Mouse (Mus musculus): ENCODE results near the gene Hydin. TPM values are rescaled to one million over a fixed set of nuclear protein-coding genes. Genes with fewer than 3 reads are reported as not detected.
A peak's percentile ranks its signal among the peaks of the same experiment; 100 is the strongest.

Hydin gene
- total RNA-seq, 2 experiments from 2014 or later: 0.11 TPM; not detected in 1

DNA sequence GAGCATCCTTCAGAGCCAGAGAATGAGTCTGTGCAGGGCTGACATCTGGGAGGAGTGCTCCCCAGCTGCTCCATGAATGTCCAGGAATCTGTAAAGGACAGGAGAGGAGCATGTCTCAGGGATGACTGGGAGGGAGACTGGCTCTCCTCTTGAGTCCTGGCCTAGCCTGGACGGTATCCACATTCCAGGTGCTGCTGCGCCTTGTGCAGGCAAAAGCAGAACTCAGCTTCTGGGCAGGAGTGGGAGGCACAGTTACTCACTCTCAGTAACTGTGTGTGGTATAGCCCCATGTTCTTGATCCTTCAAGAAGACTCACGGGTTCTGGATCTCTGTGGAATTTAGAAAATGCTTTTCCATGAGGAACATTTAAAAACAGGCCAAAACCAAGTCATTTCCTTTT is 363.3 kb downstream of the Hydin start:
- ATAC-seq (ENCODE audit: poor library complexity, severe bottlenecking): no peak

DNA sequence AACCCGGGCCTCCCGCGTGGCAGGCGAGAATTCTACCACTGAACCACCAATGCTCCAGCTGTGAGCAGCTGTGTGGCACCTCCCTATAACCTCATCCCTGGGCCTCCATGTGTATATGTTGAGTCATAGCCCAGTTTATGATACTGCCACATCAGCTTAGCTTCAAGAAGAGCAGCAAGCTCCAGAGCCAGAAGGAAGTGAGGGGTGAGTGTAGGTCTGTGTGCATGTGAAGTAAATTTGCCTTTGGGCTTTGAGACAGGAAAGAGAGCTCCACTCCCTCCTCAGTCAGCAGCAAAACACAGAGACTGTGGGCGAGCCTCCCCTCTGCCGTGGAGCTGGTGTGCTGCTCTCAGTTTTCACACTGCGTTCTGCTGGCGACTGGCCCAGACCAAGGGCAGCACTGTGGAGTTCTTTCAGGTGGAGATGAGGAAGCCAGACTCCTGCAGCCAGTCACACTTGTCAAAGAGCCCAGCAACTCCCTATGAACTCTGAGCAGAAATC is 363.8 kb downstream of the Hydin start:
- no peak for ATAC-seq (ENCODE audit: poor library complexity, severe bottlenecking)

DNA sequence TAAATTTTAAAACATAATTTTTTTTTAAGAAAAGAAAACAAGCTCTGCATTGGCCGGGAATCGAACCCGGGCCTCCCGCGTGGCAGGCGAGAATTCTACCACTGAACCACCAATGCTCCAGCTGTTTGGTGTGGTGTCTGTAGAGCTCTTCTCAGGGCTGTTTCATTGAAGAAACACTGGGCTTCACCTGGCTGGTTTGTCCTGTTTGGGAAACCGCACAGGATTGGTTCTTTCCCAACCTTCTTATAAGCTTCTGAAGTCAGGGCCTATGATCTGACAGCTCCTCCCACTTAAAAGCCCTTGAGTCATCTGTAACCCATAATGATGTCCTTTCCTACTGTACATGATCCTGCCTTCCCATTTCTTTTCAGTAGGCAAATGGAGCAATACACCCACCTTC is 364.4 kb downstream of the Hydin start:
- ATAC-seq (ENCODE audit: poor library complexity, severe bottlenecking): no peak

DNA sequence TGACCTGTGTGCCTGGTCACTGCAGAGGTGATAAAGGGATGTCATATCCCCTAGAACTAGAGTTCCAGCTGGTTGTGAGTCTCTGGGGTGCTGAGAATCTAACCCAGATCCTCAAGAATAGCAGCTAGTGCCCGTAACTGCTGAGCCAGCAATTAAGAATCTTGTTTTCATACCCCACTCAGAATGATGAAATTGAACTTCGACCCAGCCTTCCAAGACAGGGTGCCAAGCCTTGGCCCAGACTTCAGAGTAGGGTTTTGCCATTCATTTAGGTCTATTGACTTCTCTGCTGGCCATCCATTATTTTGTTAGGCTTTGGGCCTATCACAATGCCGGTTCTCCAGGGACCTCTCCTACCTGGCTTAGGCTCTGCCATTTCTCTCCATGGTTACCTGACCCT is 367.0 kb downstream of the Hydin start:
- no peak for ATAC-seq (ENCODE audit: poor library complexity, severe bottlenecking)

DNA sequence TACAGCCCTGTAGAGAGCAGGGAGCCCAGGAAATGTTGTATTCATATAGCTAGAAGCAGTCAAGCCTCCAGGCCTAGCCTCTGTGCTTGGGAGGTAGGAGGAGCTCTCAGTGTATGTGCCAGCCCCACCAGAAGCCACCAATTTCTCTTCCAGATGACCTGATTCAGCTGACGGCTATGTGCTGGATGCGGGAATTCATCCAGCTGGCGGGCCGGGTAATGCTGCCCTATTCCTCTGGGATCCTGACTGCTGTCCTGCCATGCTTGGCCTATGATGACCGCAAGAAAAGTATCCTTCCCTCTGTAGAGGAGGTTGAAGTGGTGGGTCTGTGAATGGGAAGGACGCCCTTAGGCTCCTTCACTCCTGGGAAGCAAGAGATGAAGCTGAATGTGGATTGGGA is 369.4 kb downstream of the Hydin start:
- ATAC-seq (ENCODE audit: poor library complexity, severe bottlenecking): no peak

DNA sequence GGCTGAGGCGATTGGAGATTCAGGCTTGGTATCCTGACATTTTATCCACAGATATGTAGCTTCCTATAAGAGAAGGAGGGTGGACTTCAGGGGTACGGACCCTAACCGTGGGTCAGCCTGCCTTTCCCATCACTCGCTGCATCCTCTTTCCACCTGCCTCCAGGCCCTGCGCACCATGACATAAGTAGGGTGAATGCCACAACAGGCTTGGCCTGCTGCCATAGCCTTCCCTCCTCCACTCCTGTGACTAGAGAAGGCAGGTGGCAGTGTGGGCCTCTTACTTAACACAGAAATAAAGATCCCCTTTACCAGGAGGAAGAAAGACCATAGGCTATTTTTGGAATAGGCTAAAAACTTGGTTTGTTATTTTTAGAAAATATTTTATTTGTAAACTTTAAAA is 375.6 kb downstream of the Hydin start:
- ATAC-seq (ENCODE audit: poor library complexity, severe bottlenecking): no peak

DNA sequence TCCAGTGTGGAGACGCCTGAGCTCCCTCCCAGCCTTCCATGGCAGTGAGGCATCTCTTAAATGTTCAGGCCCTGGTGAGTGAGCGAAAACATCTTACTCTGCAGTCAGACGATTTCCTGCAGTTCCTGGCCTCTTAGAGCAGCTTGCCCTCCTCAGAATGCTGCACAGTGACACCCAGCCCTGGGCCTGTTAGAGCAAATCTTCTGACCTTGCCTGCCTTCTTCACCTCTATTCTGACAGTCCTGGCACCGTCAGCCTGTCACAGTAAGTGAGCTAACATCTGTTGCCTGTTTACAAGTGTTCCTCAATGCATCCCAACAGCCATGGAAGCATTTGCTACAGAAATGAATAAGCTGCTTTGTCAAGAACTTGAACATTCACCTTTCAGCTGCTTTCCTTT is 376.4 kb downstream of the Hydin start:
- ATAC-seq (ENCODE audit: poor library complexity, severe bottlenecking): no peak

DNA sequence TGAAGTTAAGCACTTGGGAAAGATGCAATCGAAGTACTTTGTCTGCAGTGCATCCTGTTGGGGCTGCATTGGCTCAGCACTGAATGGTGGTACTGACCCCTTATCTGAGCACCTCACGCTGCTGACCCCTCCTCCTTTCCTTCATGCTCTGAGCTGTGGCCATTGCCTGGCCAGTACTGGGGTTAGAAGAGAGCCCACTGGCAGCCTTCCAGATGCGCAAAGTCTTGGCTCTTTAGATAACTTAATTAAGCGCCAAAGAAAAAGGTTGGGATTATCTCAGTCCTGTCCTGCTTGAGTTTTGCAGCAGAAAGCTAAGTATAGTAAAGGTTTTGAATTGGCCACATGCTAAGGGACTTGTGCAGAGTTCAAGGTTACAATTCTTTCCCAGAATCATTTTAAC is 377.6 kb downstream of the Hydin start:
- no peak for ATAC-seq (ENCODE audit: poor library complexity, severe bottlenecking)

DNA sequence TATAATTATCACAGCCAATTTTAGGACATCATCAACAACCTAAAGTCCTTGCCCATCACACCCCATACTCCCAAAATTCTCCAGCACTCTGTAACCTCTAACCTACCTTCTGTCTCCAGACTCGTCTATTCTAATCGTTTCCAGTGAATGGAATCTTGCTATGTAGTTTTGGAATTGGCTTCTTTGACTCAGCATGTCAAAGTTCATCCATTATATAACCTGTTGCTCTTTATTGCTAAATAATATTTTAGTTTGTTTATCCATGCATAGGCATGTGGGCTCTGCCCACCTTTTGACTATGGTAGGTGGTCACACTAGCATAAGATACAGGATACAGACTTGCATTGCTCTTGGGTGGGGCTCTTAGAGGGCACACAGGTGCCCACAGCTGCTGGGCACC is 378.1 kb downstream of the Hydin start:
- ATAC-seq (ENCODE audit: poor library complexity, severe bottlenecking): no peak

DNA sequence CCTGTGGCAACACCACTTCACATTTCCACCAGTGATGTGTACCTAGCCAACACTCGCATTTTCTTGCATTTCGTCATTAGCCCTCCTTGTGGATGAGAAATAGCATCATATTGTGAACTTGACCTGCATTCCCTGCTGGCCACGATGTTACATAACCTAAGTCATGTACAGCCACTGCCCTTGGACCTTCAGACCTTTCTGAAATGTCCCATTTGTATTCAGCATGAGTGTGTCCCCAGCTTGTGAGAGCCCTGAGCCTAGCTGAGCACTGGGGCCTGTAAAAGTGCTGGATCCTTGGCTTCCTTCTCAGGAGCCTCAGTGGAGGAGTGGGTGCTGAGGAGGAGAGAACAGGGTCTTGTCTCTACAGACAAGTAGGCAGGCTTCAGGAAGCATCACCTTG is 378.6 kb downstream of the Hydin start:
- ATAC-seq (ENCODE audit: poor library complexity, severe bottlenecking): no peak

DNA sequence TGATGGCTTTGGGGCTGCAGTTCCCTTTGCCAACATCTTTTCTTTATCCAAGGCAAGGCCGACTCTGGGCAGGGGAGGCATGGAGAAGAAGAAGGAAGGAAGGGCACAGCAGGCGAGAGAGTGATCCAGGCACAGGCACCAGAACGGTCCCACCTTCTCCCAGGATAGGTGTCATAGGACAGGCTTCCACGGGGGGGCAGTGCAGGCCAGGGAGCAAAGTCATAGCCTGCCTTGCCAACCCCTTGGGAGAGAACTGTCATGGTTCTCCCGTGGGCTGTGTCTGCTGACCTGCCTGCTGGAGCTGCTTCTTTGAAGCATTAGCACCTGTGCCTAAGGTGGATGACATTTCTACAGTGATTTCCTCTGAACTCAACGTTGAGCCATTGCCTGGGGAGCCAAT is 379.3 kb downstream of the Hydin start:
- ATAC-seq (ENCODE audit: poor library complexity, severe bottlenecking): peak; percentile 60; the same call in 1 of the 2 replicates

DNA sequence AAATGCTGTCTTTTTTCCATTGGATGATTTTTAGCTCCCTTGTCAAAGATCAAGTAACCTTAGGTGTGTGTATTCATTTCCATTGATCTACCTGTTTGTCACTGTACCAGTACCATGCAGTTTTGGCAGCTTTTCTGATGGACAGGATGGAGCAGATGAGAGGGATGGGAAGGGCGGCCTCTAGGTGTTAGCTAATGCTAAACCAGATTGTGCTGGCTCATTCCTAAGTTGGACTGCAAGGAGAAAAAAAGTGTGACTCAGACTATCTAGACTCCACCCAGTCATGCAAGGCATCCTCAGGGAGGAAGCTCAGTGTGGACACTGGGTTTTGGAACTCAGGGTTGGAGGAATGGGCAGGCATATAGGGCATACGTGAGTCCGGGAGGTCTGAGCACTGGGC is 381.8 kb downstream of the Hydin start:
- no peak for ATAC-seq (ENCODE audit: poor library complexity, severe bottlenecking)

DNA sequence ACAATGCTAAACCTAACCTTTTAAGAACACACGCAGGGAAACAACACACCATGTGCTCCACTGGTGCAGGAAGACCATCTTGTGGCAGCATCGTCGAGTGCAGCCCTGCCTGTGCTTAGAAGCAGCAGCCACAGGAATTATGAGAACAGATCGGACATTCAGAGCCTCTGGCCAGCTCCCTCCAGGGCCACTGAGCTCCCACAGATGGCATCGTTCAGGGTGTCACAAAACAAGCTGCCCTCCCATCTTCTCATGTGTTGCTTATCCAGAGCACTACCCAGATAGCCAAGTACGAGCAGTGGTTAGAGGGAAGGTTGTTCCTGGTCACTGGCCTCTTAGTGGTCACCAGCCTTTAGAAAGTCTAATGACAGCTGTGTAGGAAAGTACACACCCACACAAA is 382.5 kb downstream of the Hydin start:
- no peak for ATAC-seq (ENCODE audit: poor library complexity, severe bottlenecking)

DNA sequence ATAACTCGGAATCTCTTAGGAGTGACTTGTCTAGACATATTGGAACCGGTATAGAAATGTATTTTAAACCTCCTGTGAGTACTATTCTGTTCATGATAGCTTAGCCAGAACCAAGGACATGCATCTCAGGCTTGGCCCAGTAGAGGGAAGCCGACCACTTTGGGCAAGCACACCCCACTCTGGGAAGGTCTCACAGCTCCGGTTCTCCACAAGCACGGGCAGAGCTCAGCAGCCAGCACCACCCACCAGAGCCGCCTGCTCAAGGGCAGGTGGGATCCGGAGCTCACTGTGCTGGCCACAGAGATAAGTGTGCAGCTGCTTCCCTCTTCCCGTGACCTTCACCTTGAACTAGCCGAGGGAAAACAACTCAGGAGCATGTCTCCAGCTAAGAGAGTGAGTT is 384.1 kb downstream of the Hydin start:
- no peak for ATAC-seq (ENCODE audit: poor library complexity, severe bottlenecking)

DNA sequence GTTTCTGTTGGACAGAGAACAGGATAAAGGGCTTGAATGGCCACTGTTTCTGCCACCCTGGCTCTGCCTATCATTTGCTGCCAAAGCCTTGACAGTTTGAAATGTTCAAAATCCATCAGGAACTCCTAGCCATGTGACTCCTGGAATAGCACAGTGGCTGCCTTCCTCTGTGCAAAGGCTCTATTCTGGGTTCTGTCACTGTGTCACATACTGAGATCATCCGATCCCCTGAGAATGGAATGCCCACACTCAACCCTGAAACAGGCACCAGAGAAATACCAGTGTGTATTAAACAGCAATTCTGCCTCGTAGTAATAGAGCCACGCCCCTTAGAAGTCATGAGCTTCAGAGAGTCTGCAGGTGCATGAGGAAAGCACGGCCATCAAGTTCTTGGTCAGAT is 385.1 kb downstream of the Hydin start:
- ATAC-seq (ENCODE audit: poor library complexity, severe bottlenecking): no peak

DNA sequence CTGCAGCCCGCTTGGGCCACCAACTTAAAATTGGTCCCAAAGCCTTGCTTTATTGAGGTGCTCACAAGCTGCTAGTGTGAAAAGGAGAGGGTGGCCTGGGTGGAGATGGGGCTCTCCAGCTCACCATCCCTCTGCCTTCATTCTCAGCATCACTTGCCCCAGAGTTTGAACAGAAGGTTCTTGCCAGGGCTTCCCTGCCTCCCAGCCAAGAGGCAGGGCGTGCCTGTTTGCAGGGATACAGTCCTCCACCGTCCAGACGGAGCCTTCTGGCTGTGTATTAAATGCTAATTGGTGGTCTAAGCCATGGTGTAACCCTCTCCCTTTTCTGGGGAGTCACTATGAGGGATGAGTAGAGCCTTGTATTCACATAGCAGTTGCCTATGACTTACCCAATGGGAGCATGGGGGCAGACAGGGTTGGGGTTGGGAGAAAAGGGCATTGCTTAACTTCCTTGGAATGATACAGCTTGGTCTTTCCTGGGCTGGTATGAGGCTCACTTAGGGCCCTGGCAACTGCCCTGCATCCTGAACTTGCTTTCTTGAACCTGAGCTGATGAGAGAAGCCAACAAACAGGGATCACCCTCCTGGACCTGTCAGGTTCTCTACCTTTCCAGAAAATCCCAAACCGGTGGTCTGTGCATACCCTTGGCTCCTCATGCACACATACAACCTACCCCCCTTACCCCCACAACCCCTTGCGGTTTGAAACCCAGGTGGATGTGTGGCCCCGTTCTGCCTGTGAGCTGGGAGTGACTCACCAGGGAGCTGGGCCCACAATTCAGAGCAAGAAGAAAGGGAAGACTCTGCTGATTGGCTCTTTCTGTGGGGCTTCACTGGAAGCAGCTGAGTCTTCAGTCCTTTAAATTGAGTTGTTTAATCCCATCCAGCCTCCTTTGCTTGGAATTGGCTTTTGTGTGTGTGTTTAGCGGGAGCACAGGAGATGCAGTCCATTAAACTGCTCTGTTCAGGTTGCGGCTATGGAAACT is 387.6 kb downstream of the Hydin start:
- no peak for ATAC-seq (ENCODE audit: poor library complexity, severe bottlenecking)

DNA sequence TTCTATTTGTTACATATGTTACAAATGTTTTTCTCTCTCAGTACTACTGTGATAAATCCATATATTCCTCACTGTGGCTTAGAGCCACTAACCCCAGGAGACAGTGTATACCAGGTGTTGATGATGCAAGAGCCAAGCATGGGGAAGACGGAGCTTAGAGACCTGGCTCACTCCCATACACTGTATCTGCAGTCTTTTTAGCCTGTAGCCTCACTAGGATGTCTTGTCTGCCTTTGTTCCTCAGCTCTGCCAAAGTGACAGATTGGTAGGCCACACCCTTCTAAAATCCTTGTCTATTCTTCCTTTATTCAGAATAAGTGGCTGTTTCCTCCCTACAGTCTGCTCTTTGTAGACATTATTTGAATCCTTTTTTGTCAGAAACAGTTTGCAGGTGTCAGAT is 389.1 kb downstream of the Hydin start:
- no peak for ATAC-seq (ENCODE audit: poor library complexity, severe bottlenecking)

DNA sequence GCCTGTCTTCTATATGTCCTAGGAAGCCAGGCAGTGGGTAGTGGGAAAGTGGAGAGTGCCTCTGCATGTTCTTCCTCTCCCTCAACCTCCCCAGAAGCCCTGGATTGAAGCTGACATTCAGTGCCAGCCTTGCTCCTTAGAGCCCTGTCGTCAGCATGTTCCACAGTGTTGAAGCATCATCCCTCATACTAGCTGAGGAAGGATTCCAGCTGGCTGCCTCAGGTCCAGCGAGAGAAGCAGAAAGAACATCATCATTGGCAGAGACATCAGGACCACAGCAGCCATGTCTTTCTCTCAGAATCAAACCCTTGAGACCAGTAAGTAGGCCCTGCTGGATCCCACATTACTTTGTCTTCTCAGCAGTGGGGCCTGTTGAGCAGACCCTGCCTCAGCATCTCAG is 390.9 kb downstream of the Hydin start:
- ATAC-seq (ENCODE audit: poor library complexity, severe bottlenecking): no peak

All from megakaryocyte, adult 5-6 weeks (primary cell).